Mouse (Mus musculus) E14TG2a.4 (cell line): ENCODE measurements at regions not wholly inside any gene's neighbourhood (a gene's known extent, or its start where the extent isn't known, plus 50 kb on each side); places are given as distances from the start of the nearest gene placed in this dataset.

ENCODE experiments used
- CTCF ChIP-seq: conservative IDR thresholded peaks from 2 replicates; pipeline ENCODE4 v1.5.1; 2014; ENCODE audit warnings: low read length
- NANOG ChIP-seq: IDR thresholded peaks from 2 replicates; pipeline ENCODE4 v1.6.1; 2014; ENCODE audit warnings: borderline replicate concordance, low read length, mixed read lengths

DNA sequence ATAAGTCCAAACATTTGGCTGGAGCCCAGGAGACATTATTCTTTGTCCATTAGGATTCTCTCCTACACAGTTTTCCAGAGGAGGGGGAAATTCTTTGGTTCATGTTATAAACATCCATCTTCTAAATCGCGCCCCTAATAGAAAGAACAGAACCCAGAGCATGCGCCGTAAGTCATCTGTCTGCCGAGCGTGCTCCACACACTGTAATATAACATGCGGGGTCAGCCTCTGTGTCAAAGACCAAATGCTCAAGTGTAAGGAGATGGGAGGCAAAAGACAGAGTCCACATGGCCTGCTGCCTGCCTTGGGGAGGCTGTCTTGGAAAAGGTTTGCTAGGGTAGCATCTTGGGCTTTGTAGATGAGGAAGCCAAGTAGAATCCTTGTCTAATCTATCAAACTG, 90.0 kb upstream of the Rmdn2 start:
- TF ChIP-seq CTCF, result no peak
- no peak for TF ChIP-seq NANOG
